Comparison of ENCODE assay signal across 8 mouse cellular contexts in genomic region chr8:121730646-121731045, GRCm38 (mm10). TPM values are rescaled to one million over a fixed set of nuclear protein-coding genes. Genes with fewer than 3 reads are reported as not detected.
DNase-seq lines count a peak whose midpoint lies in the region; ATAC-seq and TF ChIP-seq lines count a peak whose summit lies in the region.

No protein-coding gene starts in this region.

- TF ChIP-seq POLR2A in heart, adult 2 months (IDR thresholded peaks at IDR 0.05; ENCODE audit: insufficient read depth, low read depth, low read length): no peak

- 0 out of 2 replicates have a peak, but pooled peaks cover 6% of the 10 kb centered on the region for H3K9me3 ChIP-seq in heart, embryonic 13.5 days
- peaks cover 62% of the 10 kb centered on the region for H3K9me3 ChIP-seq in G1E (replicated peaks)
- no peaks in the 10 kb centered on the region for H3K9me3 ChIP-seq in forebrain, embryonic 11.5 days (ENCODE audit: control insufficient read depth, low read length)
- H3K9me3 ChIP-seq in liver, embryonic 16.5 days (replicated peaks; ENCODE audit: control insufficient read depth, low read length): peaks cover 2% of the 10 kb centered on the region; the same call in 1 of the 2 replicates

- H3K79me2 ChIP-seq in heart, adult 2 months (replicated peaks; ENCODE audit: control insufficient read depth, insufficient read depth, low read length): no peaks in the 10 kb centered on the region

- H3K4me2 ChIP-seq in heart, embryonic 13.5 days: peak overlapping the region; percentile 79
- H3K4me2 ChIP-seq in forebrain, embryonic 11.5 days (ENCODE audit: low read depth, low read length, severe bottlenecking): peak overlapping the region; percentile 86
- peak overlapping the region; percentile 32; the same call in 1 of the 2 replicates for H3K4me2 ChIP-seq in liver, embryonic 16.5 days (ENCODE audit: low read depth, low read length)

- intact Hi-C loops in heart, adult 2 months (cut with DNase I): no loop called here

- DNase-seq in heart, adult 2 months: no peak
- DNase-seq in G1E (ENCODE audit: low spot score): no peak
- peak; percentile 57 for DNase-seq in forebrain, embryonic 11.5 days (ENCODE audit: low spot score)
- no peak for DNase-seq in T-cell, adult 2 months (ENCODE audit: low spot score)
- DNase-seq in layer of hippocampus, adult 9-10 months (ENCODE audit: low spot score): no peak

- TF ChIP-seq EP300 in heart, adult 2 months (IDR thresholded peaks at IDR 0.05; ENCODE audit: insufficient read depth, low read depth, low read length): no peak

- H3K4me3 ChIP-seq in heart, embryonic 13.5 days: peak overlapping the region; percentile 57
- no peak overlapping the region for H3K4me3 ChIP-seq in heart, adult 2 months
- H3K4me3 ChIP-seq in G1E (ENCODE audit: low read depth, low read length): peak overlapping the region; percentile 1; the same call in 1 of the 2 replicates
- peak overlapping the region; percentile 63 for H3K4me3 ChIP-seq in forebrain, embryonic 11.5 days (ENCODE audit: low read depth, low read length)
- no peak overlapping the region for H3K4me3 ChIP-seq in liver, embryonic 16.5 days (ENCODE audit: low read depth, low read length)

- no peak overlapping the region for H3K9ac ChIP-seq in heart, embryonic 13.5 days
- H3K9ac ChIP-seq in heart, adult 2 months (ENCODE audit: low read depth, low read length): no peak overlapping the region
- H3K9ac ChIP-seq in forebrain, embryonic 11.5 days (ENCODE audit: low read length): peak overlapping the region; percentile 54
- no peak overlapping the region for H3K9ac ChIP-seq in liver, embryonic 16.5 days (ENCODE audit: low read depth, low read length)

- no peak for TF ChIP-seq CTCF in heart, adult 2 months (IDR thresholded peaks at IDR 0.05)
- TF ChIP-seq CTCF in G1E (IDR thresholded peaks at IDR 0.05; ENCODE audit: low read depth, low read length): no peak

- peaks cover 96% of the 10 kb centered on the region for H3K27me3 ChIP-seq in heart, embryonic 13.5 days (replicated peaks)
- H3K27me3 ChIP-seq in heart, adult 2 months (ENCODE audit: control insufficient read depth, insufficient read depth, low read length): peaks cover 9% of the 10 kb centered on the region
- H3K27me3 ChIP-seq in G1E (ENCODE audit: insufficient read depth, low read length): peaks cover 2% of the 10 kb centered on the region; the same call in 1 of the 2 replicates
- H3K27me3 ChIP-seq in forebrain, embryonic 11.5 days (ENCODE audit: control insufficient read depth, insufficient read depth, low read length): peaks cover 51% of the 10 kb centered on the region
- peaks cover 56% of the 10 kb centered on the region for H3K27me3 ChIP-seq in liver, embryonic 16.5 days (ENCODE audit: control insufficient read depth, insufficient read depth, low read depth, low read length)

- no peak for ATAC-seq in heart, embryonic 13.5 days (ENCODE audit: extremely low read depth, insufficient number of reproducible peaks, low FRiP score, low TSS enrichment)
- no peak for ATAC-seq in G1E (ENCODE audit: extremely low read depth, insufficient number of reproducible peaks, low FRiP score, poor library complexity, severe bottlenecking)
- ATAC-seq in forebrain, embryonic 11.5 days (replicated peaks; ENCODE audit: low FRiP score): 0 out of 2 replicates have a peak, but pooled peaks have one; percentile 12
- no peak for ATAC-seq in liver, embryonic 16.5 days (ENCODE audit: low read depth)
- no peak for ATAC-seq in frontal cortex, adult (ENCODE audit: low TSS enrichment)

- WGBS in heart, embryonic 13.5 days: under 1% methylated on average over 34 of the region's 37 CpGs
- 3% methylated on average over 37 of the region's 37 CpGs for WGBS in heart, adult 2 months
- under 1% methylated on average over 37 of the region's 37 CpGs for WGBS in forebrain, embryonic 11.5 days
- WGBS in liver, embryonic 16.5 days (ENCODE audit: insufficient replicate concordance): 2% methylated on average over 37 of the region's 37 CpGs

- H3K36me3 ChIP-seq in heart, embryonic 13.5 days: no peaks in the 10 kb centered on the region
- H3K36me3 ChIP-seq in heart, adult 2 months (ENCODE audit: control insufficient read depth, insufficient read depth, low read length): no peaks in the 10 kb centered on the region
- no peaks in the 10 kb centered on the region for H3K36me3 ChIP-seq in G1E (replicated peaks)
- H3K36me3 ChIP-seq in forebrain, embryonic 11.5 days (ENCODE audit: control insufficient read depth, insufficient read depth, low read length): no peaks in the 10 kb centered on the region
- no peaks in the 10 kb centered on the region for H3K36me3 ChIP-seq in liver, embryonic 16.5 days (ENCODE audit: control insufficient read depth, insufficient read depth)

- H3K4me1 ChIP-seq in heart, embryonic 13.5 days: peaks cover 17% of the 10 kb centered on the region; the same call in 1 of the 2 replicates
- peaks cover 2% of the 10 kb centered on the region; the same call in 1 of the 2 replicates for H3K4me1 ChIP-seq in heart, adult 2 months (ENCODE audit: control insufficient read depth, insufficient read depth, low read length)
- H3K4me1 ChIP-seq in G1E (ENCODE audit: insufficient read depth, low read depth, low read length): no peaks in the 10 kb centered on the region
- peaks cover 3% of the 10 kb centered on the region; the same call in 1 of the 2 replicates for H3K4me1 ChIP-seq in forebrain, embryonic 11.5 days (replicated peaks; ENCODE audit: control insufficient read depth, insufficient read depth, low read length)
- H3K4me1 ChIP-seq in liver, embryonic 16.5 days (ENCODE audit: control insufficient read depth, low read depth, low read length): no peaks in the 10 kb centered on the region

- H3K27ac ChIP-seq in heart, embryonic 13.5 days (replicated peaks): no peak overlapping the region
- H3K27ac ChIP-seq in heart, adult 2 months: no peak overlapping the region
- H3K27ac ChIP-seq in forebrain, embryonic 11.5 days (ENCODE audit: low read depth, low read length): no peak overlapping the region
- H3K27ac ChIP-seq in liver, embryonic 16.5 days (ENCODE audit: low read length): no peak overlapping the region

RNA-seq across cellular contexts. Expression of gene Jph3, which starts 1.2 kb away (rescaled TPM):
- 0.42 and 0.44 TPM in 2 replicates for polyA plus RNA-seq in heart, embryonic 13.5 days (2015; fragmentation: Nextera tagmentation; extraction: Ambion mirVana)
- under 1 TPM in 1 of 2 experiments, not detected in 1; 0.11 TPM for total RNA-seq in heart, adult 2 months (2021)
- polyA plus RNA-seq in heart, adult 2 months (2012; rRNA removed): 0.09 and 0.10 TPM in 2 replicates
- total RNA-seq in G1E (2014; fragmentation: Nextera tagmentation): 3.3 TPM in 1 of 2 replicates, not detected in the other
- 0.12 TPM in 1 of 2 replicates, not detected in the other for total RNA-seq in G1E (2017)
- polyA plus RNA-seq in G1E (2012): not detected in 2 replicates
- polyA plus RNA-seq in forebrain, embryonic 11.5 days (2014; fragmentation: Nextera tagmentation; extraction: Ambion mirVana): 8.9 and 9.4 TPM in 2 replicates
- polyA plus RNA-seq in liver, embryonic 16.5 days (2015; fragmentation: Nextera tagmentation; extraction: Ambion mirVana): 0.07 and 0.08 TPM in 2 replicates

Comparison
In these comparisons a context has a peak if more than half of its experiments do, and no peak if none do; other contexts are left out.
1. H3K4me3 ChIP-seq: peak in heart, embryonic 13.5 days (single experiment), G1E (single experiment) and forebrain, embryonic 11.5 days (single experiment); none in heart, adult 2 months (single experiment) and liver, embryonic 16.5 days (single experiment).
2. H3K4me2 ChIP-seq: peak in every context shown above with its lines; median percentile 86 in forebrain, embryonic 11.5 days; 79 in heart, embryonic 13.5 days; 32 in liver, embryonic 16.5 days.